Mouse (Mus musculus) kidney, adult 2 months (tissue): ENCODE data around the gene Gimap9. TPM values are rescaled to one million over a fixed set of nuclear protein-coding genes. Genes with fewer than 3 reads are reported as not detected.

ENCODE experiments used
- DNase-seq: peaks from one replicate; pipeline ENCODE4 v3.0.0; 2021
- H3K27ac ChIP-seq: fragments of 200-500 bp; 2 replicates; pipeline ENCODE4 v1.5.1; 2012; ENCODE audit warnings: low read depth, low read length, control low read depth, inconsistent platforms; ENCODE audit not compliant: insufficient read depth
- H3K27me3 ChIP-seq: fragments of 200-500 bp; replicated peaks from 2 replicates; pipeline ENCODE4 v1.6.1; 2012; ENCODE audit warnings: mild to moderate bottlenecking, moderate library complexity, low read length, inconsistent platforms; ENCODE audit not compliant: control insufficient read depth, insufficient read depth
- H3K36me3 ChIP-seq: fragments of 200-500 bp; 2 replicates; pipeline ENCODE4 v1.6.1; 2012; ENCODE audit warnings: mild to moderate bottlenecking, moderate library complexity, low read length, inconsistent platforms; ENCODE audit not compliant: control insufficient read depth, insufficient read depth
- H3K4me1 ChIP-seq: fragments of 200-500 bp; 2 replicates; pipeline ENCODE4 v1.6.1; 2011; ENCODE audit warnings: low read length; ENCODE audit not compliant: control insufficient read depth, insufficient read depth
- H3K4me3 ChIP-seq: fragments of 200-500 bp; 2 replicates; pipeline ENCODE4 v1.5.1; 2011; ENCODE audit warnings: mild to moderate bottlenecking, low read depth, low read length, control low read depth; ENCODE audit not compliant: insufficient read depth
- CTCF ChIP-seq: fragments of 200-500 bp; conservative IDR thresholded peaks from 2 replicates; pipeline ENCODE4 v1.5.1; 2011; ENCODE audit warnings: low read depth, mild to moderate bottlenecking, control low read depth, low read length, moderate library complexity, mixed read lengths; ENCODE audit not compliant: insufficient read depth, insufficient read length
- POLR2A ChIP-seq: fragments of 200-500 bp; IDR thresholded peaks from one replicate; pipeline ENCODE4 v1.6.1; 2011; ENCODE audit warnings: low read depth, low read length, control low read depth
- WGBS: fragments of 180-500 bp; shearing (Covaris S2); methylation state at CpG from one replicate; pipeline ENCODE4 v1.1.7; 2018; 5-methylcytosine and 5-hydroxymethylcytosine counted together
- polyA plus RNA-seq: library from polyadenylated mRNA; depleted of rRNA; stranded (reverse); fragments of >200 nt; gene quantifications from 2 replicates; pipeline ENCODE4 v1.2.3, GENCODE M21; 2012

Gene Gimap9
- polyA plus RNA-seq, 1 experiment: 10.1 TPM

DNA sequence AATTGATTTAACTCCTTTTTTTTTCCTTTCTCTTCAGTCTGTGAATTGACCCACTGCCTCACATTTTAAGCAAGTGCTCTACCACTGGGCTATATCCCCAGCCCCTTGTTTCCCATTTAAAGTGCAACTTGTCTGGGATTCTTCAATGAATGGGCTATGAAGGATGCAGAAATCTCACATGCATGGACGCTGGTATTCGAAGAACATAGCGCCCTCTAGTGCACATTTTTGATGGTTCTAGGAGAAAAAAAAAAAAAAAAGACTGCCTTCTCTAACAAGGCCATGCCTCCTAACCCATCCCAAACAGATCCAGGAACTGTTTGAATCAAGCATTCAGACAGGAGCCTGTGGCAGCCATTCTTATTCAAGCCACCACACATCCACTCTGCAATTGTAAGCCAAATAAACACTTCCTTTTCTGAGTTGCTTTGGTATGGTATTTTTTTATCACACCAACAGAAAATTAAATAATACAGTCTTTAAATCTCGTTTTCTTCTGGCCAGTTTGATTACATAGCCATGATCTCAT lies 33.1 kb upstream of the Gimap9 start:
- Histone ChIP-seq H3K4me3 (no peak overlapping the region), H3K36me3 (no peaks in the 10 kb centered on the region), H3K27me3 (no peaks in the 10 kb centered on the region), H3K27ac (no peak overlapping the region), H3K4me1 (peaks cover 9% of the 10 kb centered on the region)
- DNase-seq: peak; percentile 74
- WGBS: 23% methylated on average over 4 of the region's 4 CpGs
- TF ChIP-seq POLR2A: no peak
- TF ChIP-seq CTCF: peak; percentile 30

DNA sequence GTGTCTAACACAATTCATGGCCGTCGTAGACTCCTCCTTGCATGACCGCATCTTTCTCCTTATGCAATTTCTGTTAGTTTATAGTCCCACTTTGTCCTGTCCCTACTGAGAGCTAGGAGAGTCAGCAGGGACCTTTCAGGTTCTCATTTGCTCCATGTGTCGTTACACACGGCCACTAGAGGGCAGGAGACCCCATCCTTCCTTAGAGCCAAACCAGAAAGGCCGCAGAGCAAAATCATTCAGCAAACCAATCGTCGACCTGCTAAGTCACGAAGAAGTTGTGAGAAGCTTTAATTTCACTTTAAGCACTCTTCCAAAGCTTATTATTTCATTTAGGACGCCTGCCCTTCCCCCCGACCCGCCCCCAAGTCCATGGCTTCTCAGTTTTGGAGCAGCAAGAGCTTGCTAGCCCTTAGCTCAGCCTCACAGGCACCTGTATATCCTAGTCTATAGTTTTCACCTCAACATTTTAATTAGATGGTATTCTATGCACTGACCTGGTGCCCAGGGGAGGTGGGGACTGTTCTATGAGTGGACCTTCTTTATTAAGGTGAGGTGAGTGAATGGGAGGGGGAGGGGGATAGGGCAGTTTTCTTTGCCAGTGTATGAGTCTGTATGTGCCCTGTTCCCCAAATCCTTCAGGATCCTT lies 30.1 kb upstream of the Gimap9 start:
- H3K36me3 ChIP-seq: no peaks in the 10 kb centered on the region; the same call in 1 of the 2 replicates
- H3K4me1 ChIP-seq: peaks cover 10% of the 10 kb centered on the region
- TF ChIP-seq POLR2A (no peak), CTCF (peak; percentile 94)
- H3K4me3 ChIP-seq: no peak overlapping the region
- WGBS: 6% methylated on average over 12 of the region's 12 CpGs
- DNase-seq: peak; percentile 87
- H3K27me3 ChIP-seq: no peaks in the 10 kb centered on the region
- H3K27ac ChIP-seq: peak overlapping the region; percentile 7; the same call in 1 of the 2 replicates

DNA sequence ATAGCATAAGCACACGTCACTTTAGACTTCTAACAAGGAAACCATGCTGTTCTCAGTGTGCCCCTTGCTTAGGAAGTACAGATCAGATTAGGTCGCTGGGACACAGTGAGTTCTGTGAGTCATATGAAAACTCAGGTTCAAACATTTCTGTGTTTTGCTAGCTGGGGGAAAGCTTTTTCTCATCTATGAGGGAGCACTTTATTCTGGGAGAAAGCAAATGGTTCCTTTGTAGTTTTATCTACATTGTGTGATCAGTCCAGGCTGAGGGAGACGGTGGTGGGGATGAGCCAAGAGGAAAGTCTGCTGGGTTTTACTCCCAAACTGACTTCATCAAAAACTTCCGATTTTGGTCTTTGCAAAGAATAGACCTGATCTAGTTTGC lies 29.6 kb upstream of the Gimap9 start:
- no peak overlapping the region for H3K27ac ChIP-seq
- WGBS: 83% methylated on average over 4 of the region's 4 CpGs
- no peaks in the 10 kb centered on the region for H3K27me3 ChIP-seq
- no peak for DNase-seq
- no peak for TF ChIP-seq CTCF
- no peak for TF ChIP-seq POLR2A
- H3K36me3 ChIP-seq: no peaks in the 10 kb centered on the region; the same call in 1 of the 2 replicates
- H3K4me3 ChIP-seq: no peak overlapping the region
- peaks cover 10% of the 10 kb centered on the region for H3K4me1 ChIP-seq

DNA sequence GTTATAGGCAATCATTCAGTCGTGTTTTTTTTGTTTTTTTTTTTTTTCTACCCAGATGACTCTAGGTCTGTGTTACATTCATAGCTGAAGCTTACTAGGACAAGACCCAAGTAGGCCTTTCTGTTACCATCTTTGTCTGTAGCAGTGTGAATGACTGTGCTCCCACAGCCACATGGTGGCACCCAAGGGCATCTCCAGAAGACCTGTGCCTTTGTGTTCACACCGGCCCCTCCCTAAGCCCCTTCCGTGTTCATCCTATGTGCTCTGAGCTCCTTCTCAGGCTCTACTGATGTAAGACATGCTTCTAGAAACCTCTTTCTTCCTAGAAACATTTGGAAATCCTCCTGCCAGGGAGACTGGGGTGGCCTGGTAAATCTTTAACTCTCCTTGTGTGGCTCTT lies 28.9 kb upstream of the Gimap9 start, which contains the start of gene Gimap8:
Gene Gimap8 (plus strand): TSS at position 240 of the 400 bp plus-strand sequence.
- Histone ChIP-seq H3K36me3 (no peaks in the 10 kb centered on the region; the same call in 1 of the 2 replicates), H3K27me3 (no peaks in the 10 kb centered on the region), H3K27ac (peak within 1 kb of the TSS; percentile 58), H3K4me3 (peak within 1 kb of the TSS; percentile 44; the same call in 1 of the 2 replicates), H3K4me1 (peaks cover 10% of the 10 kb centered on the region)
- peak; percentile 89 for DNase-seq
- TF ChIP-seq POLR2A: no peak
- peak; percentile 74 for TF ChIP-seq CTCF
- WGBS: 15% methylated on average over 3 of the region's 3 CpGs

DNA sequence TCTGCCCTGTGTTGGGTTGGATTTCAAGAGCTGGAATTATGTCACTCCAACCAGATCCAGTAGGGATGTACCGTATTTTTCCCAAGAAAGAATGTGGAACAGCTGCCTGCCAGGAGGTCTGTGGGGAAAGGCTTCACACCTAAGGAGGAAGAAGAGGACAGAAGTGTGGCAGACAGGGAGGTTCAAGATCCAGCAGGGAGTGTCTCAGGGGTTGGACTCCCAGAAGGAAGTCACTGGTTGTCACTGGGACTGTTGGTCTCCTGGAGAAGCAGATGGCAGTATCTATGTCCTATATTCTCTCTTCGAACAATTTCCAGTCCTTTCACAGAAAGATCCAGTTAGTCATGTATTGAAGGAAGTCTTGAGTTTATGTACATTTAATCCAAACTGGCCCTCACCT lies 28.3 kb upstream of the Gimap9 start:
- H3K4me3 ChIP-seq: peak overlapping the region; percentile 44; the same call in 1 of the 2 replicates
- peak overlapping the region; percentile 58 for H3K27ac ChIP-seq
- 59% methylated on average over 2 of the region's 2 CpGs for WGBS
- no peaks in the 10 kb centered on the region; the same call in 1 of the 2 replicates for H3K36me3 ChIP-seq
- no peaks in the 10 kb centered on the region for H3K27me3 ChIP-seq
- TF ChIP-seq POLR2A (no peak), CTCF (no peak)
- peaks cover 10% of the 10 kb centered on the region for H3K4me1 ChIP-seq
- peak; percentile 48 for DNase-seq

DNA sequence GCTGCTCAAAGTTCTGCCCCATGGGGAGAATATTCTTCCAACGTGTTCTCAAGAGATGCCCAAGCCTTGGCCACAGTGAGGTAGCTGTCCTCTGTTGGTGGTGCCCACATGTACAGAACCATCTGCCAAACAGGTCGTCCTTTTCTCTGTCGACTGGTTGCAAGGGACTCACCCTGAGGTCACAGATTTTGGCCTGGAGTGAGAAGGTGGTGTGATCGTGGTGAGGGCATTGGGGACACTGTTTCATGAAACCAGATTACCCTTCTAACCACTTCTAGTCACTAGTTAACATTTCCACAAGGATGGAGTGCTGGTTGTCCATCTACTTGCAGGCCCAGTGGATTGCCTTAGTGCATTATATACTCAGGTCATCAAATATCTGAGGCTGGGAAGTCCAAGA lies 27.1 kb upstream of the Gimap9 start:
- WGBS: 77% methylated on average over 4 of the region's 4 CpGs
- no peaks in the 10 kb centered on the region; the same call in 1 of the 2 replicates for H3K36me3 ChIP-seq
- H3K4me3 ChIP-seq: no peak overlapping the region
- H3K27ac ChIP-seq: no peak overlapping the region
- H3K27me3 ChIP-seq: no peaks in the 10 kb centered on the region
- peak; percentile 80 for DNase-seq
- TF ChIP-seq CTCF (no peak), POLR2A (no peak)
- H3K4me1 ChIP-seq: peaks cover 10% of the 10 kb centered on the region

DNA sequence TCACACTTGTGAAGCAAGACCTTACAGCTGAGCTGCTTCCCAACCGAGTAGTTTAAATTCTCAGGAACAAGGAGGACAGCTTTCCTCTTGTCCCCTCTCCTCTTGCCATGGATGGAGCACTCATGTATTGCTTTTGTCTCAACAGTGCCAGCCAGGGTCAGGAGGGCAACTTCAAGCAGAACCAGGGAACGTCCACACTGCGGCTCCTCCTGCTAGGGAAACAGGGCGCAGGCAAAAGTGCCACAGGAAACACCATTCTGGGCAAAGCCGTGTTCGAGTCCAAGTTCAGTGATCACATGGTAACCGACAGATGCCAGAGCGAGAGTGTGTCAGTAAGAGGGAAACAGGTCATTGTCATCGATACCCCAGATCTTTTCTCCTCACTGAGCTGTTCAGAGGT lies 25.9 kb upstream of the Gimap9 start:
- H3K4me3 ChIP-seq: no peak overlapping the region
- 78% methylated on average over 9 of the region's 9 CpGs for WGBS
- peak; percentile 49 for DNase-seq

More for the DNA sequence above, 25.9 kb upstream of the Gimap9 start:
- Histone ChIP-seq H3K27ac (no peak overlapping the region), H3K36me3 (no peaks in the 10 kb centered on the region; the same call in 1 of the 2 replicates), H3K27me3 (no peaks in the 10 kb centered on the region), H3K4me1 (peaks cover 10% of the 10 kb centered on the region)
- TF ChIP-seq POLR2A (no peak), CTCF (no peak)
